Mouse (Mus musculus): ENCODE data around the gene Aff1.

DNA sequence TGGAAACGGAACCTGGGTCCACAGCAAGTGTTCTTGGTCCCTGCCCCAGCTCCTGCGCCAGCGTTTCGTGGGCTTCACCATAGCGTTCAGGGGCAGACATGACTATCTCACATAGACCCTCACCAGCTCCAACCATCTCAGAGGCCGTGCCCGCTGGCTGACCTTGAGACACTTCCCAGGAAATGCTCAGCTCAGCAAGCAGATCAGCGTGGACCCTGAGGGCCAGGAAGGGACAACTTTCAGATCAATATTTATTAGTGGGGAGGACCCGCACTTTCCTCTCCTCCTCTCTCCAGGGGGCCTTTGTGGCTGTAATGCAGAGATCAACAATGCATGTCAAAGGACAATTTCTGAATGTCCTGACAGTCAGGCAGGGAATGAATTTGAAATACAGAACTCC, 27.2 kb upstream of the Aff1 start:
- no peak for TF ChIP-seq CTCF (IDR thresholded peaks at IDR 0.05; ENCODE audit: low read depth)
- no peak for TF ChIP-seq EP300 (IDR thresholded peaks at IDR 0.05; ENCODE audit: low read depth)
